Mouse (Mus musculus): ENCODE measurements around the gene Nsf. TPM values are rescaled to one million over a fixed set of nuclear protein-coding genes. Genes with fewer than 3 reads are reported as not detected.
A peak's percentile ranks its signal among the peaks of the same experiment; 100 is the strongest.

Nsf gene
- polyA plus RNA-seq, 1 experiment from 2014 or later, result 49.6 TPM

GRCm38 (mm10) chr11:103909809-103910208 is 44.0 kb downstream of the Nsf start:
- Histone ChIP-seq H3K9me3 (no peaks in the 10 kb centered on the region), H3K27me3 (no peaks in the 10 kb centered on the region), H3K4me1 (no peaks in the 10 kb centered on the region), H3K4me3 (no peak overlapping the region), H3K9ac (no peak overlapping the region), H3K36me3 (peaks cover 18% of the 10 kb centered on the region), H3K27ac (no peak overlapping the region), H3K4me2 (no peak overlapping the region)
- ATAC-seq (ENCODE audit: borderline replicate concordance, extremely low read depth, low FRiP score, low TSS enrichment), result no peak
- WGBS, result 68% methylated on average over 11 of the region's 11 CpGs

DNA sequence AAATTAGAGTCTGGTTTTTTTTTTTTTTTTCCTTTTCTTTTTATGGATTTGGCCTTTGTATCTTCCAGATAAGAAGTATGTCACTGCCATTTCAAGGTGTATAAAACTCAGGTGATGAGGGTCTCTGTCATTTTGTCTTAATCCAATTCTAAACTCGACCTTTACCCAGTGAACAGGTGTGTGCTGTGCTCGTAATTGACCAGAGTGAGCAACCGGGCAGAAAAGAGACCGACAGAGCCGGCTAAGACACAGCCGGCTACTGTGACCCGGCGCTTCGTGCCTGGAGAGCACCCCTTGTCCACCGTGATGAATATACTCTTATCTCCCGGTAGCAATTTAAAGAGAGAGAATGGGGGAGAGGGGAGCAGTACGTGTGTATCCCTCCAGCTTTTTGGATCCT is 44.5 kb downstream of the Nsf start:
- H3K4me1 ChIP-seq, result no peaks in the 10 kb centered on the region
- no peak for ATAC-seq (ENCODE audit: borderline replicate concordance, extremely low read depth, low FRiP score, low TSS enrichment)
- no peaks in the 10 kb centered on the region for H3K9me3 ChIP-seq
- peaks cover 16% of the 10 kb centered on the region for H3K36me3 ChIP-seq
- no peak overlapping the region for H3K27ac ChIP-seq
- no peaks in the 10 kb centered on the region for H3K27me3 ChIP-seq
- no peak overlapping the region for H3K4me2 ChIP-seq
- H3K4me3 ChIP-seq, result no peak overlapping the region
- 75% methylated on average over 12 of the region's 12 CpGs for WGBS
- H3K9ac ChIP-seq, result no peak overlapping the region

DNA sequence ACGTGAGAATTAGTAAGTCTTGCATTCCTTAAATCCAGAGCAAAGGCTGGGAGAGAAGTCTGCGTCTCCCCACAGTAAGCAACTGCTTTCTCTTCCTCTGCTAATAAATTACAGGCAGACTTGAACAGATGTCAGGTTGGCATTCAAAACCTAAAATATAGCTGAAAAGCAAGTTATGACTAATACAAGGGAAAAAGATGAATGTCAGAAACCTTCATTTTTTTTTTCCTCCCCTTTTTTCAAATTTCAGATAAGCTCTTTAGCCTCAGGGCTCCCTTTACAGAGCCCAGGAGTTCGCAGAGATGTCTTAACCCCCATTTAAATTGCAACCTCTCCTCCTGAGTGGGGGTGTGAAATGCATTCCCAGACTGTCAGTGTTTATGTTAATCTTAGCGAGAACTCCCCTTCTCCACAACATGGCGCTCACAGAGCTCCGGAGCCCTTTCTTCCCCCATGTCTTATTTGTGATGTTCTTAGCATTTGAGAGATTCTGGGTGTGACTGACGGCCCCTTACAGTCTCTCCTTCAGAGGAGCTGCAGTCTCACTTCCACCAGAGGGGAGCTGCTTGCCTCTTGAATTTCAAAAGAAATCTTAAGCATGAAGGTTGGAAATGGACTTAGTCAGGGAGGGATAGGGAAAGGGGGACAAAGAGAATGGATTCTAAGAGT is 47.7 kb downstream of the Nsf start:
- Histone ChIP-seq H3K27me3 (no peaks in the 10 kb centered on the region), H3K4me1 (peaks cover 6% of the 10 kb centered on the region), H3K27ac (no peak overlapping the region), H3K4me3 (no peak overlapping the region), H3K9me3 (no peaks in the 10 kb centered on the region), H3K36me3 (peaks cover 7% of the 10 kb centered on the region; the same call in 1 of the 2 replicates), H3K4me2 (no peak overlapping the region), H3K9ac (no peak overlapping the region)
- WGBS, result 51% methylated on average over 7 of the region's 7 CpGs
- no peak for ATAC-seq (ENCODE audit: borderline replicate concordance, extremely low read depth, low FRiP score, low TSS enrichment)

DNA sequence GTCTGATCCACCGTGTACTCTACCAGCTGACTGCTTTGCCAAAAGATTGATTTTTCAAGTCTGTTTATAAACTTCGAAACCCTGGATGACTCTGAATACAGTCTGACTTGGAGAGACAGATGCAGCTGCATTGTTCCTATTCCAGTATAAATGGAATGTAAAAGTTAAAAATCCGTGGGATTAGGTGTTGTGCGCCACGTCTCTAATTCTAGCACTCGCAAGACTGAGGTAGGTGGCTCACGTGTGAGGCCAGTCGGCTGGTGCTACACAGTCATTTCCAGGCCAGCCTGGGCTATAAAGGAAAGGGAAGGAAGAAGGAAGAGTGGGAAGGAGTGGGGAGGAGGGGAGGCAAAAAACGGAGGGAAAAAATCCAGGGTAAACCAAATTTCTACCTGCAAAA is 48.4 kb downstream of the Nsf start:
- Histone ChIP-seq H3K36me3 (peaks cover 7% of the 10 kb centered on the region; the same call in 1 of the 2 replicates), H3K9ac (no peak overlapping the region)

GRCm38 (mm10) chr11:103901581-103901966 is 52.3 kb downstream of the Nsf start:
- 58% methylated on average over 4 of the region's 4 CpGs for WGBS
- Histone ChIP-seq H3K27ac (peak overlapping the region; percentile 63; the same call in 1 of the 2 replicates), H3K9me3 (no peaks in the 10 kb centered on the region), H3K27me3 (no peaks in the 10 kb centered on the region), H3K4me3 (no peak overlapping the region), H3K36me3 (no peaks in the 10 kb centered on the region), H3K9ac (no peak overlapping the region), H3K4me1 (peaks cover 15% of the 10 kb centered on the region), H3K4me2 (no peak overlapping the region)
- ATAC-seq (ENCODE audit: borderline replicate concordance, extremely low read depth, low FRiP score, low TSS enrichment), result peak; percentile 4; the same call in 1 of the 2 replicates

More for the DNA sequence above, 48.4 kb downstream of the Nsf start:
- H3K27me3 ChIP-seq, result no peaks in the 10 kb centered on the region
- no peak for ATAC-seq (ENCODE audit: borderline replicate concordance, extremely low read depth, low FRiP score, low TSS enrichment)
- H3K4me1 ChIP-seq, result peaks cover 11% of the 10 kb centered on the region
- H3K4me3 ChIP-seq, result no peak overlapping the region
- H3K27ac ChIP-seq, result no peak overlapping the region
- WGBS, result 66% methylated on average over 9 of the region's 9 CpGs
- no peaks in the 10 kb centered on the region for H3K9me3 ChIP-seq
- H3K4me2 ChIP-seq, result no peak overlapping the region

DNA sequence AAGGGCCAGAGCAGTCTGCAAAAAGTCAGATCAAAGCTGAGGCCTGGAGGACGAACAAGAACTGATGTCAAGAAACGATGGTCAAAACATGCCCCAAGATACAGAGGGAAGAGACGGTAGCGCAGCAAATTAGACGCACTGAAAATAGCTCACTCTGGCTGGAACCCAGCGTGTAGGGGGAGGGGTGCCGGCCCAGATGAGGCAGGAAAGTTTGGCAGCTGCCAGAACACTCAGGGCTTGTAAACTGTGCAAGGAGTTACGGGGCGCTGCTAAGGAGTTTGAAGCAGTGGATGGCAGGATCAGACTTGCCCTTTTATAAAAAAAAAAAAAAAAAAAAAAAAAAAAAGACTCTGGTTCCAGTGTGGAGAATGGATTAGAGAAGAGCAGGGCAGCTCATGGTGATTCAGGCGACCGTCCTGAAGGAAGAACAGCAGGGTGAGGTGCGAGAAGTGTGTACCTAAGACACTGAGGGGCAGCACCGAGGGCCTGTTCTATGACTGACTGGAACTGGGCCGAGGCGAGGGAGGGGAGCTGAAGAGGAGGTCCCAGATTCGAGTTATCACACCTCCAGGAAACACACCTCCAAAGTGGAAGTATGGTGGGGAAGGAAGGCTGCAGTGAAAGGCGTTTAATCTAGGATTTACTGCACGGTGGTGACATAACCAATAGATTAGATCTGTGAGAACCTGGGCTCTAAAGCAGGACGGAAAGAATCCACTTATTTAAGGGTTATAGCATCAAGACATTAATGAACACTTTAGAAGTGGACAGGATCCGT is 52.9 kb downstream of the Nsf start:
- Histone ChIP-seq H3K9me3 (no peaks in the 10 kb centered on the region), H3K9ac (no peak overlapping the region), H3K4me3 (no peak overlapping the region), H3K4me1 (peaks cover 15% of the 10 kb centered on the region), H3K27me3 (no peaks in the 10 kb centered on the region), H3K4me2 (peak overlapping the region; percentile 20; the same call in 1 of the 2 replicates), H3K27ac (peak overlapping the region; percentile 67), H3K36me3 (no peaks in the 10 kb centered on the region)
- WGBS, result 46% methylated on average over 20 of the region's 20 CpGs
- peak; percentile 94 for ATAC-seq (ENCODE audit: borderline replicate concordance, extremely low read depth, low FRiP score, low TSS enrichment)

- Histone ChIP-seq H3K9me3 (no peaks in the 10 kb centered on the region), H3K9ac (no peak overlapping the region), H3K4me2 (no peak overlapping the region), H3K27ac (no peak overlapping the region), H3K36me3 (no peaks in the 10 kb centered on the region), H3K27me3 (no peaks in the 10 kb centered on the region), H3K4me1 (peaks cover 15% of the 10 kb centered on the region), H3K4me3 (no peak overlapping the region)
- no peak for ATAC-seq (ENCODE audit: borderline replicate concordance, extremely low read depth, low FRiP score, low TSS enrichment)
- WGBS, result 92% methylated on average over 11 of the region's 11 CpGs
Measured at GRCm38 (mm10) chr11:103896966-103897750, 56.7 kb downstream of the Nsf start.

GRCm38 (mm10) chr11:103896056-103896455 is 57.8 kb downstream of the Nsf start:
- H3K4me3 ChIP-seq, result no peak overlapping the region
- H3K9me3 ChIP-seq, result no peaks in the 10 kb centered on the region
- H3K9ac ChIP-seq, result no peak overlapping the region
- no peaks in the 10 kb centered on the region for H3K36me3 ChIP-seq
- no peak for ATAC-seq (ENCODE audit: borderline replicate concordance, extremely low read depth, low FRiP score, low TSS enrichment)
- H3K27me3 ChIP-seq, result no peaks in the 10 kb centered on the region
- WGBS, result 81% methylated on average over 4 of the region's 4 CpGs
- peaks cover 8% of the 10 kb centered on the region for H3K4me1 ChIP-seq
- no peak overlapping the region for H3K27ac ChIP-seq
- H3K4me2 ChIP-seq, result no peak overlapping the region

- Histone ChIP-seq H3K9me3 (no peaks in the 10 kb centered on the region), H3K4me2 (no peak overlapping the region), H3K27ac (no peak overlapping the region), H3K36me3 (no peaks in the 10 kb centered on the region), H3K9ac (no peak overlapping the region), H3K4me1 (no peaks in the 10 kb centered on the region), H3K27me3 (no peaks in the 10 kb centered on the region), H3K4me3 (no peak overlapping the region)
- 81% methylated on average over 10 of the region's 10 CpGs for WGBS
- no peak for ATAC-seq (ENCODE audit: borderline replicate concordance, extremely low read depth, low FRiP score, low TSS enrichment)
Measured at GRCm38 (mm10) chr11:103892831-103893230, 61.0 kb downstream of the Nsf start.

GRCm38 (mm10) chr11:103891781-103892180 is 62.1 kb downstream of the Nsf start:
- H3K4me2 ChIP-seq, result no peak overlapping the region
- 82% methylated on average over 10 of the region's 10 CpGs for WGBS

GRCm38 (mm10) chr11:103890337-103891186 is 63.3 kb downstream of the Nsf start:
- no peaks in the 10 kb centered on the region for H3K4me1 ChIP-seq
- H3K4me3 ChIP-seq, result no peak overlapping the region
- H3K27me3 ChIP-seq, result no peaks in the 10 kb centered on the region
- no peak for ATAC-seq (ENCODE audit: borderline replicate concordance, extremely low read depth, low FRiP score, low TSS enrichment)
- no peaks in the 10 kb centered on the region for H3K36me3 ChIP-seq
- H3K27ac ChIP-seq, result no peak overlapping the region
- 80% methylated on average over 23 of the region's 23 CpGs for WGBS
- no peak overlapping the region for H3K4me2 ChIP-seq
- H3K9ac ChIP-seq, result no peak overlapping the region
- H3K9me3 ChIP-seq, result no peaks in the 10 kb centered on the region

More at GRCm38 (mm10) chr11:103891781-103892180, 62.1 kb downstream of the Nsf start:
- Histone ChIP-seq H3K9ac (no peak overlapping the region), H3K27ac (no peak overlapping the region), H3K27me3 (no peaks in the 10 kb centered on the region), H3K36me3 (no peaks in the 10 kb centered on the region), H3K4me3 (no peak overlapping the region), H3K9me3 (no peaks in the 10 kb centered on the region), H3K4me1 (no peaks in the 10 kb centered on the region)
- ATAC-seq (ENCODE audit: borderline replicate concordance, extremely low read depth, low FRiP score, low TSS enrichment), result no peak

All from lung, embryonic 15.5 days (tissue).